Mouse (Mus musculus) hindbrain, embryonic 13.5 days (tissue): ENCODE results near the gene Bbs4. TPM values are rescaled to one million over a fixed set of nuclear protein-coding genes. Genes with fewer than 3 reads are reported as not detected.
"Not testable (repeated sequence)": the region's sequence is repeated elsewhere in the genome, so short reads cannot be mapped to it uniquely, and the experiment has no call there.

Experiments used
- ATAC-seq: fragments of 200-750 bp; cut with Nextera tagmentation; 2 replicates; pipeline ENCODE4 v1.8.0; 2017; ENCODE audit warnings: moderate TSS enrichment; ENCODE audit not compliant: low FRiP score
- H3K27ac ChIP-seq: fragments of 300-500 bp; sonication (generic); 2 replicates; pipeline ENCODE4 v1.5.1; 2015; ENCODE audit warnings: inconsistent platforms, mild to moderate bottlenecking, moderate library complexity
- H3K27me3 ChIP-seq: fragments of 300-500 bp; sonication (generic); 2 replicates; pipeline ENCODE4 v1.6.1; 2015; ENCODE audit warnings: mild to moderate bottlenecking, inconsistent platforms
- H3K36me3 ChIP-seq: fragments of 300-500 bp; sonication (generic); 2 replicates; pipeline ENCODE4 v1.6.1; 2015; ENCODE audit warnings: mild to moderate bottlenecking, inconsistent platforms
- H3K4me1 ChIP-seq: fragments of 300-500 bp; sonication (generic); replicated peaks from 2 replicates; pipeline ENCODE4 v1.6.1; 2015; ENCODE audit warnings: inconsistent platforms
- H3K4me2 ChIP-seq: fragments of 300-500 bp; sonication (generic); 2 replicates; pipeline ENCODE4 v1.6.1; 2015; ENCODE audit warnings: inconsistent platforms, mild to moderate bottlenecking, moderate library complexity
- H3K4me3 ChIP-seq: fragments of 300-500 bp; sonication (generic); 2 replicates; pipeline ENCODE4 v1.5.1; 2015; ENCODE audit warnings: mild to moderate bottlenecking, inconsistent platforms
- H3K9ac ChIP-seq: fragments of 300-500 bp; sonication (generic); 2 replicates; pipeline ENCODE4 v1.6.1; 2015; ENCODE audit warnings: mild to moderate bottlenecking, inconsistent platforms
- H3K9me3 ChIP-seq: fragments of 300-500 bp; sonication (generic); 2 replicates; pipeline ENCODE4 v1.6.1; 2016; ENCODE audit warnings: inconsistent platforms
- WGBS: fragments of 180-500 bp; shearing (Covaris S2); methylation state at CpG from one replicate; pipeline ENCODE4 v1.1.7; 2015; 5-methylcytosine and 5-hydroxymethylcytosine counted together
- polyA plus RNA-seq: library from polyadenylated mRNA; unstranded; fragments of >200 nt; fragmentation: Nextera tagmentation; extraction: Ambion mirVana; gene quantifications from 2 replicates; pipeline ENCODE4 v1.2.1, GENCODE M21; 2015

Gene Bbs4
- 36.6 and 38.8 TPM in 2 replicates for polyA plus RNA-seq

DNA sequence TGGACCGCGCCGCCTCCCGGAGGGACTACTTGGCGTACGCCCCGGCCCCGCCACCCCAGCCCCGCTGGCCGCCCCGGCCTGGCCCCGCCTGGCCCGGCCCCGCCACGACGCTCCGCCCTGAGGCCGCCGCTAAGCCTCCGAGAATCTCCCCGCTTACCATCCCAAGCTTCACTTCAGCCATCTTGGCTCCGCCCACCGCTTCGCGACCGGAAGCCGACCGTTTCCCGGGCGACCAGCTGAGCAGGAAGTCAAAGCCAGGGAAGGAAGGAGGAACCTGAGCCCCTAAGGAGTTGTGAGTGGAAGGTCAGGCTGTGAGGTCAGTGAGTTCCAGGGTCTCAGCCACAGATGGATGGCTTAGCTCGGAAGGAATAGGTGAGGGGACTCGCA, at the start of gene Bbs4:
Gene Bbs4, minus strand, starts transcription at position 256 of the 387 bp plus-strand sequence.
- peaks cover 11% of the 10 kb centered on the region for H3K4me1 ChIP-seq
- WGBS, result 1% methylated on average over 27 of the region's 32 CpGs
- 0 out of 2 replicates have a peak, but pooled peaks cover 3% of the 10 kb centered on the region for H3K36me3 ChIP-seq
- H3K4me3 ChIP-seq, result peak within 1 kb of the TSS; percentile 85
- 0 out of 2 replicates have a peak, but pooled peaks cover 7% of the 10 kb centered on the region for H3K27me3 ChIP-seq
- H3K27ac ChIP-seq, result peak within 1 kb of the TSS; percentile 91
- H3K4me2 ChIP-seq, result peak within 1 kb of the TSS; percentile 64
- H3K9ac ChIP-seq, result peak within 1 kb of the TSS; percentile 92
- peak; percentile 92 for ATAC-seq
- H3K9me3 ChIP-seq, result no peaks in the 10 kb centered on the region

DNA sequence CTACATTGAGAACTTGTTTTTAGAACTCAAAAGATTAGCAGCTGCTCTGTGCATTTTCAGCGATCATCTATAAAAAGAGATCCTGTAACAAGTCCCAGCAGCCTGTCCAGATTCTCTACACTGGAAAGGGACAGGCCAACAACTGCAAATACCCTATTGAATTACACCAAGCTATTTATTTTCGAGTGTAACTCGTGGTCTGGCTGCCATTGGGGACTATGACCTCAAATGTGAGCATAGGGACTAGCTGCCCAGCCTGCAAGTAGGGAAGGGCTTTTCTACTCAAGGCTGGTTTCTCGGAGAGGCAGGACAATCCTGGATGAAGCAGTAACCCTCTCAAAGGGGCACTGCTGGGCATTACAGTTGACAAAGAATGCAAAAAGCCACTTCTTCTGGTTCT, 35.8 kb upstream of the Bbs4 start:
- Histone ChIP-seq H3K36me3 (peaks cover 34% of the 10 kb centered on the region), H3K4me2 (no peak overlapping the region)
- 94% methylated on average over 4 of the region's 4 CpGs for WGBS

DNA sequence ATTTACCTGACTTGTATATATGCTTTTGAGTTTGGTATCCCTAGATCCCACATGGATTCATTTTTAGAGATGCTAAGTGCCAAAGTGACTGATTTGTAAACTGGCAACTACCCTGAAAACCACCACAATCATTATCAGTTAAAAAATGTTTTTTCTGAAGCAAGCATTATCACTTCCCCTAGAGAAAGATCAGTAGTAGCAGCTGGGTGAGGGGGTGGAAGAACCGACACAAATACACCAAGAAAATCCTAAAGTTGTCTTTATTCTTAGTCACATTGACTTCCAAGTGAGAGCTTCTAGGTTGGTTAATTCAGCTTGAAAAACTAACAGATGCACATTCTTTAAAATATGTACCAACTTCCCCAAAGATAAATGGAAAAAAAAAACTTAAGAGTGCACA, 35.0 kb upstream of the Bbs4 start:
- Histone ChIP-seq H3K4me2 (no peak overlapping the region), H3K9me3 (no peaks in the 10 kb centered on the region), H3K9ac (no peak overlapping the region), H3K4me1 (no peaks in the 10 kb centered on the region), H3K27me3 (no peaks in the 10 kb centered on the region), H3K27ac (no peak overlapping the region), H3K36me3 (peaks cover 28% of the 10 kb centered on the region), H3K4me3 (no peak overlapping the region)
- ATAC-seq, result no peak
- 87% methylated on average over 1 of the region's 1 CpGs for whole genome bisulfite sequencing

More for the DNA sequence above, 35.8 kb upstream of the Bbs4 start:
- Histone ChIP-seq H3K27ac (no peak overlapping the region), H3K4me1 (no peaks in the 10 kb centered on the region), H3K9ac (no peak overlapping the region), H3K9me3 (no peaks in the 10 kb centered on the region), H3K27me3 (no peaks in the 10 kb centered on the region), H3K4me3 (no peak overlapping the region)
- ATAC-seq, result no peak

DNA sequence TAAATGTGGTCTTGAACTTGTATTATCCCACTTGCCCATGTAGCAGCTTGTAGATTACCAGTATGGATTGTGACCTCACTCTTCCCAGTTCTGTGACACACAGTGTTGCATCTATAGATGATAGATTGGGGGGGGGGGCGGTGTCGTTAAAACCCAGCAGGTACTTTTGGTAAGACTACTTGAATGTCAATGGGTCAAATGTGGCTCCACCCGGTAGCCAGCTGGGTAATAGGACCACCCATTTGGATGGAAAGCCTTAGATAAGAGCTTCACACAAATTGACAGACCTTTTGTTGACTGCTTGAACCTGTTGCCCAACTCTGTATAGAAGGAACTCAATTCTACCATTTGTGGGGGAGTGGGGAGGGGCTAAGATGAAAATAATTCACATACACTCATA, 34.2 kb upstream of the Bbs4 start:
- no peaks in the 10 kb centered on the region for H3K9me3 ChIP-seq
- H3K27me3 ChIP-seq, result no peaks in the 10 kb centered on the region
- H3K4me1 ChIP-seq, result no peaks in the 10 kb centered on the region
- whole genome bisulfite sequencing, result 65% methylated on average over 3 of the region's 3 CpGs
- no peak for ATAC-seq
- H3K36me3 ChIP-seq, result peaks cover 19% of the 10 kb centered on the region
- no peak overlapping the region for H3K27ac ChIP-seq
- H3K9ac ChIP-seq, result no peak overlapping the region
- no peak overlapping the region for H3K4me2 ChIP-seq
- H3K4me3 ChIP-seq, result no peak overlapping the region

DNA sequence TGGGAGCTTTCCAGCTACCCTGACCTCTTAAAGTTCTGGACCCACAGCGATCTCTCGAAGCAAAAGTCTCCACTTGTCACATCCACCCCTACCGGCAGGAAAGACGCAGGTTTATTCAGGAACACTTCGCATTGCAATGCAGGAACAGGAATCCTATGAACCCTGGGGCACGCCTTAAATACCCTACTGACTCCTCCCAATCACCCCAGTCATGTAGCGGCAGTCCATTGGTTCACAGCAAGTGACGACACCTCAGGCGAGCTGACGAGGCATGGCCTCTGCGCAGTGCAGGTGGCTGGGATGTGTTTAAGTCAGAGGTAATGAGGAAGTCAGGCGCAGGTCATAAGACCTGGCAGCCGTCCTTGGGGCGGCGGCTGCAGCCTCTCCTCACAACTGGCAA, 22.3 kb upstream of the Bbs4 start:
- Histone ChIP-seq H3K4me1 (no peaks in the 10 kb centered on the region), H3K4me3 (no peak overlapping the region), H3K9me3 (0 out of 2 replicates have a peak, but pooled peaks cover 6% of the 10 kb centered on the region), H3K4me2 (no peak overlapping the region), H3K9ac (no peak overlapping the region), H3K27ac (no peak overlapping the region), H3K36me3 (no peaks in the 10 kb centered on the region), H3K27me3 (no peaks in the 10 kb centered on the region)
- 93% methylated on average over 15 of the region's 15 CpGs for WGBS
- ATAC-seq, result no peak

DNA sequence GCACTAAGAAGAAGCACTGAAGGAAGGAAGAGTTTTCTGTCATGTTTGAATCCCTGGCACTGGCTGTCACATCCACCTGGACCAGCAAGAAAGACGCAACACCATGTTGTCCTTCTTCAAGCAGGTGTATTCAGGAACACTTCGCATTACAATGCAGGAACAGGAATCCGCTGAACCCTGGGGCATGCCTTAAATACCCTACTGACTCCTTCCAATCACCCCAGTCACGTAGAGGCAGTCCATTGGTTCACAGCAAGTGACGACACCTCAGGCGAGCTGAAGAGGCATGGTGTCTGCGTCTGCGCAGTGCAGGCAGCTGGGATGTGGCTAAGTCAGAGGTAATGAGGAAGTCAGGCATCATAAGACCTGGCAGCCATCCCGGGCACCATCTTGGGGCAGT, 16.3 kb upstream of the Bbs4 start:
- Histone ChIP-seq H3K27ac (no peak overlapping the region), H3K4me1 (no peaks in the 10 kb centered on the region), H3K4me3 (no peak overlapping the region), H3K27me3 (no peaks in the 10 kb centered on the region), H3K9ac (no peak overlapping the region), H3K4me2 (no peak overlapping the region), H3K9me3 (0 out of 2 replicates have a peak, but pooled peaks cover 6% of the 10 kb centered on the region), H3K36me3 (no peaks in the 10 kb centered on the region)
- WGBS, result 91% methylated on average over 9 of the region's 9 CpGs
- no peak for ATAC-seq

DNA sequence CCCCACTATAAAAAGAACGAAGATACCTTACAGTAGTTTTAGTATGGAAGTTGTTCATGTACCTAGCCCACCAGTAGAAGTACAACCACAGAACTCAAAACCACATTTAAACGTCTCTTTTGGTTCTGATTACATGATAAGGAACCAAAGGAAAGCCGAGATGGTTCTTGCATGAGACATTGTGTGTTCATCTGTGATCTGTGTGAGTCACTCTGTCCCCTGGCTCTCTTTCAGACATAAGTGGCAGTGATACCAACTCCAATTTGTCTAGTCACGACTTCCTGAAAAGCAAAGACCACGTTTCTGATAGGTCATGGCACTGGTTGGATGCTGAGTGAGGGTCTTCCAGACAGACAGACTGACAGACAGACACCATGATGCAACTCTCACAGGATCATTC, 15.9 kb upstream of the Bbs4 start:
- Histone ChIP-seq H3K9ac (no peak overlapping the region), H3K4me1 (no peaks in the 10 kb centered on the region), H3K36me3 (no peaks in the 10 kb centered on the region), H3K27ac (no peak overlapping the region), H3K27me3 (no peaks in the 10 kb centered on the region), H3K9me3 (0 out of 2 replicates have a peak, but pooled peaks cover 6% of the 10 kb centered on the region), H3K4me3 (no peak overlapping the region), H3K4me2 (no peak overlapping the region)
- 85% methylated on average over 5 of the region's 5 CpGs for WGBS
- ATAC-seq, result no peak

DNA sequence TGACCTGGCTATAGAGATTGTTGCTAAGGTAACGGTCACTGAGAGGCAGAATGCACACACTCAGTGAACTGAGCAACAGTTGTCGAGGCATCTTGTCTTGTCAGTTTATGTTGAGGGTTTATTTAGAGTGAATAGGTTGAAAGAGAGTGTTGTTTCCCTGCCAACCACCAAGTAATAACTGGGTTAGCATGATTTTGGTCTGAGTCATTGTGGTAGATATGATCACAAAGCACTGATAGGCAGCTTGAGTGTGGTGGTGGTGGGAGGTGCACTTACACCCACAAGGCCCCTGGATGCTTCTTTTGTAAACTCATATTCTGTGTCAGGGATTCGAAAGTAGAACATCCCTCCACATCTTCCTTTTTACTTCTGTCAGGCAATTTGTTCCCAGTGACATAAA, 7.2 kb upstream of the Bbs4 start:
- ATAC-seq, H3K4me1 ChIP-seq, H3K4me3 ChIP-seq, H3K9me3 ChIP-seq, H3K27ac ChIP-seq, H3K27me3 ChIP-seq, H3K36me3 ChIP-seq, H3K9ac ChIP-seq, H3K4me2 ChIP-seq: not testable (repeated sequence)
- WGBS, result 66% methylated on average over 3 of the region's 3 CpGs

DNA sequence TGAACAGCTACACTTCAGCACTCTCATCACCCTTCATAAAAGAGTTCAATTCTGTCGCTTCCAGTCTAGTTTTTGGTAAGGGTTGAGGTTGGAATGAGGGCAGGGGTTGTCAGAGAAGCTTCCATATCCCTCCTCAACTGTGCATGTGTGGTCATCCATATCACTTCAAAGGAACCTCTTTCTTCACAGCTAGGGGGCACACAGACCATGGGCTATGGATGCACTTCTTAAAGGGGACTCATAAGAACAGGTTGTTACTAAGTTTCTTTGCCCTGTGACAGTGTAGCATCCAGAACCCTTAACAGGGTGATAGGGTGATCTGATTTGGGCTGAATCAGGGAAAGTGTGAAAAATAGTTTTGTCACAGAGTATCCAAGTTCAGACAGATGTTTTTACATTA, 4.7 kb upstream of the Bbs4 start:
- not testable (repeated sequence) for H3K27me3 ChIP-seq, H3K9ac ChIP-seq, H3K36me3 ChIP-seq, H3K9me3 ChIP-seq, H3K27ac ChIP-seq, ATAC-seq, H3K4me1 ChIP-seq, H3K4me2 ChIP-seq, H3K4me3 ChIP-seq
- 67% methylated on average over 1 of the region's 1 CpGs for WGBS

DNA sequence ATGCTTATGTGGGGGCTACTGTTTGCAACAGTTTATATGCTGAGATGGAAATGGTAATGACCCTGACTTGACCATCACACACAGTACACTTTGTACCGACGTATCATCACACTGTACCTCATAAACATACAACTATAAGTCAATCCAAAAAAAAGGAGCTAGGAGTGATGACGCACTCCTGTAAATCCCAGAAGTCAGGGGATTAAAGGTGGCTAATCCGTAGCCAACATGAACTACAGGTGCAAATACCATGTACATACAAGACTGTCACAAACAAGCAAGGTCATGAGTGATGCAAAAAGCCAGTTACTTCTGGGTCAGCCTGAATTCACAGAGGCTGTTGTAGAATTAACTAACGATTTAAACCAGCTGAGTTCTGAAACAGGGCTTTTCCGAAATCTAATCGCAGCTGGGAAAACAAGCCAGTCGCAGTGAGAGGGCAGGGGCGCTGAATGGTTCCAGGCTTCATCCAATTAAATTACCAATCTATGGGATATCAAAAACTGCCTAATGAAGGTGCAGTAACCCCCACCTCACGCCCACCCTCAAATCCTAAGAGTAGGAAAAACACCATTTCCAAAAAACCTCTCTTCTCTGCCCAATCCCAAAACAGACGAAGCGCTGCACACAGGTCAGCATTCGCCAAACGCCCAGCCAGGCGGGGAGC, 589 bp downstream of the Bbs4 start:
- 12% methylated on average over 15 of the region's 15 CpGs for WGBS
- Histone ChIP-seq H3K4me1 (peaks cover 11% of the 10 kb centered on the region), H3K36me3 (0 out of 2 replicates have a peak, but pooled peaks cover 3% of the 10 kb centered on the region), H3K4me2 (peak overlapping the region; percentile 64), H3K27me3 (0 out of 2 replicates have a peak, but pooled peaks cover 7% of the 10 kb centered on the region), H3K9ac (peak overlapping the region; percentile 92), H3K27ac (peak overlapping the region; percentile 91), H3K4me3 (peak overlapping the region; percentile 85), H3K9me3 (no peaks in the 10 kb centered on the region)
- ATAC-seq, result 0 out of 2 replicates have a peak, but pooled peaks have one; percentile 21

DNA sequence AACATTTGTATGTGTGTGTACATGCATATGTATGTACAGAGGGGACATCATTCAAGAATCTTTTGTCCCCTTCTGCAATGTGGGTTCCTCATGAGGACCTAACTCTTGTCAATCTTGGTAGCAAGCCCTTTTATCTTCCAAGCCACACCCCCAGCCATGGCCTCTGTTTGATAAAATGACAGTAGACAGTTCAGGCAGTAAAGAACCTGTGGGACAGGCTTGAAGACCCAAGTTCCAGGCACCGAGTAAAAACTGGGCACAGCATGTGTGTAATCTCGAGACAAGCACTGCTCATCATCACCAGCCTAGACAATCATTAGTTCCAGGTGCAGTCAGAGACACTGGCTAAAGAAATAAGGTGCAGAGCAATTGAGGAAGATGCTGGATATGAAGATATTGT, 7.1 kb downstream of the Bbs4 start:
- WGBS, result 74% methylated on average over 2 of the region's 2 CpGs
- Histone ChIP-seq H3K27ac (no peak overlapping the region), H3K27me3 (no peaks in the 10 kb centered on the region), H3K4me3 (no peak overlapping the region), H3K36me3 (peaks cover 31% of the 10 kb centered on the region), H3K9me3 (no peaks in the 10 kb centered on the region), H3K9ac (no peak overlapping the region), H3K4me1 (no peaks in the 10 kb centered on the region), H3K4me2 (no peak overlapping the region)
- ATAC-seq, result no peak

DNA sequence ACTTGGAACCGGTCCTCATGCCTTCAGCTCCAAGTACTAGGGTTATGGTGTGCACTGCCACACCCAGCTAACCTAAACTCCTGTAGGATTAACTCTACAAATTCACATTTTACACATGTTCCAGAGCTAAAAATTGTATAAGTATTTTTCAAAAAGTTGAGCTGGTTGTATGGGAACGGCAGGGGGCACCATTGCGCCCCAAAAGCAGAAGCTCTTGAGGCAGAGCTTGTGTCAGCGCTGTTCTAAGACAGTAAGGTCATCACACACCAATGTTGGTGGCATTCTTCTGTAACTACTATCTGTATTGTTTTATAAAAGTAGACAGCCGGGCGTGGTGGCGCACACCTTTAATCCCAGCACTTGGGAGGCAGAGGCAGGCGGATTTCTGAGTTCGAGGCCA, 13.3 kb downstream of the Bbs4 start:
- no peak for ATAC-seq
- Histone ChIP-seq H3K9ac (no peak overlapping the region), H3K4me2 (no peak overlapping the region), H3K36me3 (peaks cover 75% of the 10 kb centered on the region), H3K4me1 (no peaks in the 10 kb centered on the region), H3K27ac (no peak overlapping the region), H3K27me3 (no peaks in the 10 kb centered on the region), H3K4me3 (no peak overlapping the region), H3K9me3 (no peaks in the 10 kb centered on the region)
- 86% methylated on average over 8 of the region's 9 CpGs for WGBS

DNA sequence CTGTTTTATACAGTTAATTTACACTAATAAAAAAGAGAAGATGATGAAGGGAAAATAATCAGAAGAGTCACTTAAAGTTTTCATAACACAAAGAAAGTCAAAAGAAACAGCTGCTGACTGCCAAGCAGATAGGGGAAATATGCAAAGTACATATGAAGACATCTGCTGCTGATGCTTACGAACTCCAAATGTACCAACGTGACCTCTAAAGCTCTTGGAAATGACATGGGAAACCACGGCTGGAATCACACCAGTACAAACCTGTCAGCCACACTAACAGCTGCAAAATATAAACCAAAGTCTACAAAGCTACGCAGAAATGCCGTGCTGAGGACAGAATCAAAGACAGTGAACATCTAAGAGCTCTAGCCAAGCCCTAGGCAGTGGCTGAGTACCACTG, 14.2 kb downstream of the Bbs4 start:
- ATAC-seq, result no peak
- Histone ChIP-seq H3K4me2 (no peak overlapping the region), H3K4me1 (no peaks in the 10 kb centered on the region), H3K4me3 (no peak overlapping the region), H3K9me3 (no peaks in the 10 kb centered on the region), H3K27me3 (no peaks in the 10 kb centered on the region), H3K9ac (no peak overlapping the region), H3K36me3 (peaks cover 81% of the 10 kb centered on the region), H3K27ac (no peak overlapping the region)
- WGBS, result 94% methylated on average over 5 of the region's 5 CpGs
